Mouse (Mus musculus) limb, embryonic 13.5 days (tissue): ENCODE results near the gene Fam3b. TPM values are rescaled to one million over a fixed set of nuclear protein-coding genes. Genes with fewer than 3 reads are reported as not detected.

Experiments used
- ATAC-seq: fragments of 200-750 bp; cut with Nextera tagmentation; 2 replicates; pipeline ENCODE4 v1.8.0; 2017; ENCODE audit warnings: low read depth, moderate number of reproducible peaks, moderate TSS enrichment; ENCODE audit not compliant: low FRiP score
- H3K27ac ChIP-seq: fragments of 300-500 bp; sonication (generic); 2 replicates; pipeline ENCODE4 v1.5.1; 2015; ENCODE audit warnings: inconsistent platforms, mild to moderate bottlenecking, moderate library complexity
- H3K27me3 ChIP-seq: fragments of 300-500 bp; sonication (generic); 2 replicates; pipeline ENCODE4 v1.6.1; 2015; ENCODE audit warnings: mild to moderate bottlenecking, inconsistent platforms
- H3K36me3 ChIP-seq: fragments of 300-500 bp; sonication (generic); 2 replicates; pipeline ENCODE4 v1.6.1; 2015; ENCODE audit warnings: inconsistent platforms, mild to moderate bottlenecking, moderate library complexity
- H3K4me1 ChIP-seq: fragments of 300-500 bp; sonication (generic); 2 replicates; pipeline ENCODE4 v1.6.1; 2015; ENCODE audit warnings: inconsistent platforms
- H3K4me2 ChIP-seq: fragments of 300-500 bp; sonication (generic); replicated peaks from 2 replicates; pipeline ENCODE4 v1.6.1; 2015; ENCODE audit warnings: inconsistent platforms, mild to moderate bottlenecking, moderate library complexity
- H3K4me3 ChIP-seq: fragments of 300-500 bp; sonication (generic); 2 replicates; pipeline ENCODE4 v1.5.1; 2015; ENCODE audit warnings: moderate library complexity, mild to moderate bottlenecking, inconsistent platforms
- H3K9ac ChIP-seq: fragments of 300-500 bp; sonication (generic); 2 replicates; pipeline ENCODE4 v1.6.1; 2015; ENCODE audit warnings: mild to moderate bottlenecking, inconsistent platforms
- H3K9me3 ChIP-seq: fragments of 300-500 bp; sonication (generic); 2 replicates; pipeline ENCODE4 v1.6.1; 2016; ENCODE audit warnings: inconsistent platforms
- WGBS: fragments of 180-500 bp; shearing (Covaris S2); methylation state at CpG from one replicate; pipeline ENCODE4 v1.1.7; 2015; 5-methylcytosine and 5-hydroxymethylcytosine counted together
- polyA plus RNA-seq: library from polyadenylated mRNA; unstranded; fragments of >200 nt; fragmentation: Nextera tagmentation; extraction: Ambion mirVana; gene quantifications from 2 replicates; pipeline ENCODE4 v1.2.1, GENCODE M21; 2015

The Fam3b gene
- polyA plus RNA-seq, 1 experiment from 2014 or later = not detected

GRCm38 (mm10) chr16:97441967-97442366 lies 72.6 kb downstream of the Fam3b start:
- Histone ChIP-seq H3K36me3 (no peaks in the 10 kb centered on the region), H3K27ac (no peak overlapping the region), H3K9ac (no peak overlapping the region), H3K4me1 (no peaks in the 10 kb centered on the region), H3K9me3 (no peaks in the 10 kb centered on the region), H3K4me2 (no peak overlapping the region), H3K4me3 (no peak overlapping the region), H3K27me3 (no peaks in the 10 kb centered on the region)
- WGBS = 83% methylated on average over 9 of the region's 9 CpGs
- no peak for ATAC-seq

- Histone ChIP-seq H3K9ac (no peak overlapping the region), H3K4me2 (no peak overlapping the region), H3K36me3 (no peaks in the 10 kb centered on the region), H3K27me3 (no peaks in the 10 kb centered on the region), H3K27ac (no peak overlapping the region), H3K4me3 (no peak overlapping the region), H3K9me3 (no peaks in the 10 kb centered on the region), H3K4me1 (no peaks in the 10 kb centered on the region)
- 81% methylated on average over 3 of the region's 3 CpGs for WGBS
- ATAC-seq = no peak
These were observed 76.4 kb downstream of the Fam3b start for GRCm38 (mm10) chr16:97438191-97438590.

DNA sequence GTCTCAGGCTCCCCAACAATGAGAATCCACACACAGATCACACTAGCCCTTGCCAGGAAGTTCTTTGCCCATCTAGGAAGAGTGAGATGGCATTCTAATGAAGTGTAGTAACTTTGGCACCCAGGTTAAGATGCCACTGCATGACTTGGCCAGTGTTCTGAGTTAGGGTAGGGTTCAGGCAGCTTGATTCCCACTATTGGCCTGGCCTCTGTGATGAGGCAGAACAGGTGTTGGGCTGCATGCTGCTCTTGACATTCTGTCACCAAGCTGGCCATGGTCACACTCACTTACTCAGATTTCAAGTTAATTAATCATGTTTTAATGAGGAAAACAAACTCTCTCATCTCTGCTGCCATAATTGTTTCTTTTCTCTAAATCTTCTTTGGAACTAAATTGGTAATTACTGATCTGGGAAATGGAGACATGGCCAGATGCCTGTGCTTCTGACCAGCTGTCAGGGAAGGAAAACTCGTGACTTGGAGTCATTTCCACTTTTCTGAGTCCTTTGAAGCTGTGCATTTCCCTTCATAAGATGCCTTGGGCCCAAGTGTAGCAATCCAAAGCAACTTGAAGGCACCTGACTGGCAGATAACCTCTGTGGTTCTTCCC lies 77.1 kb downstream of the Fam3b start:
- Histone ChIP-seq H3K4me3 (no peak overlapping the region), H3K9ac (no peak overlapping the region), H3K4me1 (no peaks in the 10 kb centered on the region), H3K27me3 (no peaks in the 10 kb centered on the region), H3K4me2 (no peak overlapping the region), H3K27ac (no peak overlapping the region), H3K9me3 (no peaks in the 10 kb centered on the region), H3K36me3 (no peaks in the 10 kb centered on the region)
- WGBS = 13% methylated on average over 1 of the region's 1 CpGs
- ATAC-seq = no peak

DNA sequence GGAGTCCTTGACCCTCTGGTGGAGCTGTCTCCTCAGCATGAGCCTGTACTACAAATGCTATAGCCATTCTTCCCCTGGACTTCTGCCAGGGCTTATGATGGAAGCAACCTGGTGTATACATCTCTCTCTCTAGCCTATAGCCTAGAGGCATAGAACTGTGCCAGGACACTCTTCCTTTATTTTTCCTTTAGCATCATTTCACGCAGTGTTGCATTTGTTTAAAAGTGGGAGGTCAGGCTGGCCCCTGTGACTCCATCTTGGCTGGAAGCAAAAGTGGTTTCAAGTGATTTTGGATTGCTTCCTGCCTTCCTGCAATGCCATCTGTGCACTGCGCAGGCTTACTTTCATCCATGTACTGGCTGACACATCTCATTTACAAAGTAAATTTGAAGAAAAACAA lies 80.4 kb downstream of the Fam3b start:
- Histone ChIP-seq H3K9me3 (no peaks in the 10 kb centered on the region), H3K27me3 (no peaks in the 10 kb centered on the region), H3K4me2 (no peak overlapping the region), H3K27ac (no peak overlapping the region), H3K36me3 (no peaks in the 10 kb centered on the region), H3K9ac (no peak overlapping the region), H3K4me3 (no peak overlapping the region), H3K4me1 (no peaks in the 10 kb centered on the region)
- ATAC-seq = no peak
- WGBS = 64% methylated on average over 2 of the region's 2 CpGs

GRCm38 (mm10) chr16:97431328-97431727 lies 83.3 kb downstream of the Fam3b start:
- Histone ChIP-seq H3K36me3 (no peaks in the 10 kb centered on the region), H3K4me1 (no peaks in the 10 kb centered on the region), H3K9ac (no peak overlapping the region), H3K27me3 (no peaks in the 10 kb centered on the region), H3K27ac (no peak overlapping the region), H3K9me3 (no peaks in the 10 kb centered on the region), H3K4me2 (no peak overlapping the region), H3K4me3 (no peak overlapping the region)
- ATAC-seq = no peak
- 77% methylated on average over 4 of the region's 4 CpGs for WGBS

DNA sequence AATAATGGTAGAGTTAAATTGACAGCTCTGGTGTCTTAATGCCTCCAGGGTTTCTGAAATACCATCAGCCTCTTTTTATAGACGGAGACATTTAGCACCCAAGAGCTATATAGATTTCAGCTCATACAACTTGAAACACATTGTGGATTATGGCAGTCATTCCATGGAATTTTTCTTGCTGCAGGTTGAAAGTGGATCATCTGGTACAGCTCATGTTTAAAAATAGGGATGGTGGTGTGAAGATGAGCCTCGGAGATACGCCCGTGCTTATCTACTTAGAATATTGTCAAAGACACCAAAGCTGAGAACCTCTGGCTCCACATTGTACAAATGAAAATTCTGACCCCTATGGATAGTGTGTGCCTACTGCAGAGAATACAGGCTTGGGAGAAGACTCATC lies 84.5 kb downstream of the Fam3b start:
- Histone ChIP-seq H3K4me3 (no peak overlapping the region), H3K27me3 (no peaks in the 10 kb centered on the region), H3K4me2 (no peak overlapping the region), H3K4me1 (no peaks in the 10 kb centered on the region), H3K9ac (no peak overlapping the region), H3K9me3 (no peaks in the 10 kb centered on the region), H3K36me3 (no peaks in the 10 kb centered on the region), H3K27ac (no peak overlapping the region)
- no peak for ATAC-seq
- WGBS = 92% methylated on average over 4 of the region's 4 CpGs

DNA sequence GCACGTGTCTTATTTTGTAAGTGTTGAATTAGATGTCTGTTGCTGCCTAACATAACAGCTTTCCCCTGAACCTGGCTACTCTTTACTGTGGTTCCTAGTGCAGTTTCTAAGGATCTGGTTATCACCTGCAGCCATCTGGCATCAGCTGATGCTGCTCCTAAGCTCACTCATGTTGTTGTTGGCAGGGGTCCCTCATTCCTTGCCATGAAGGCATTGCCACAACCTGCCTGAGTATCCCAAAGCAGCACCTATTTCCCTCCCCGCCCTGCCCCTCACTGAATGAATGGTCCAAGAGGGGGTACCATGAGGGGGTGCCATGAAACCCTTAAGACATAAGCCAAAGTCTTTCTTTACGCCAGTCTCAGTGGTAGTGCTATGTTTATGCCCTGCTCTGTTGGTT lies 86.6 kb downstream of the Fam3b start:
- WGBS = 84% methylated on average over 3 of the region's 3 CpGs
- no peak for ATAC-seq

GRCm38 (mm10) chr16:97423627-97424026 lies 91.0 kb downstream of the Fam3b start:
- 81% methylated on average over 1 of the region's 1 CpGs for WGBS
- Histone ChIP-seq H3K27ac (no peak overlapping the region), H3K9ac (no peak overlapping the region), H3K36me3 (no peaks in the 10 kb centered on the region), H3K4me3 (no peak overlapping the region), H3K27me3 (no peaks in the 10 kb centered on the region), H3K9me3 (no peaks in the 10 kb centered on the region), H3K4me2 (no peak overlapping the region), H3K4me1 (no peaks in the 10 kb centered on the region)
- ATAC-seq = no peak

More for the DNA sequence above, 86.6 kb downstream of the Fam3b start:
- Histone ChIP-seq H3K4me2 (no peak overlapping the region), H3K4me1 (no peaks in the 10 kb centered on the region), H3K4me3 (no peak overlapping the region), H3K9me3 (no peaks in the 10 kb centered on the region), H3K9ac (no peak overlapping the region), H3K27me3 (no peaks in the 10 kb centered on the region), H3K27ac (no peak overlapping the region), H3K36me3 (no peaks in the 10 kb centered on the region)

GRCm38 (mm10) chr16:97421671-97422070 lies 92.9 kb downstream of the Fam3b start:
- no peaks in the 10 kb centered on the region for H3K36me3 ChIP-seq
- no peaks in the 10 kb centered on the region for H3K9me3 ChIP-seq
- 80% methylated on average over 6 of the region's 6 CpGs for WGBS
- H3K9ac ChIP-seq = no peak overlapping the region
- ATAC-seq = no peak
- H3K4me3 ChIP-seq = no peak overlapping the region
- no peak overlapping the region for H3K4me2 ChIP-seq
- H3K27me3 ChIP-seq = no peaks in the 10 kb centered on the region
- H3K27ac ChIP-seq = no peak overlapping the region
- H3K4me1 ChIP-seq = no peaks in the 10 kb centered on the region

Other genes starting within 250 kb of the Fam3b start
- gene Bace2, start 158.1 kb downstream of the Fam3b start, polyA plus RNA-seq = 5.2 and 8.4 TPM in 2 replicates
- gene Mx1, start 51.9 kb downstream of the Fam3b start, polyA plus RNA-seq = 0.24 and 0.31 TPM in 2 replicates
- gene Tmprss2, start 96.4 kb upstream of the Fam3b start, polyA plus RNA-seq = 0.72 and 1.4 TPM in 2 replicates
- gene Ripk4, start 249.0 kb upstream of the Fam3b start, polyA plus RNA-seq = 7.7 and 9.8 TPM in 2 replicates